Mouse (Mus musculus): Measurements from ENCODE around the gene Pold1. TPM values are rescaled to one million over a fixed set of nuclear protein-coding genes. Genes with fewer than 3 reads are reported as not detected.

Gene Pold1
- 62.3 and 64.8 TPM in 2 replicates for polyA plus RNA-seq (2014; fragmentation: Nextera tagmentation; extraction: Ambion mirVana)

DNA sequence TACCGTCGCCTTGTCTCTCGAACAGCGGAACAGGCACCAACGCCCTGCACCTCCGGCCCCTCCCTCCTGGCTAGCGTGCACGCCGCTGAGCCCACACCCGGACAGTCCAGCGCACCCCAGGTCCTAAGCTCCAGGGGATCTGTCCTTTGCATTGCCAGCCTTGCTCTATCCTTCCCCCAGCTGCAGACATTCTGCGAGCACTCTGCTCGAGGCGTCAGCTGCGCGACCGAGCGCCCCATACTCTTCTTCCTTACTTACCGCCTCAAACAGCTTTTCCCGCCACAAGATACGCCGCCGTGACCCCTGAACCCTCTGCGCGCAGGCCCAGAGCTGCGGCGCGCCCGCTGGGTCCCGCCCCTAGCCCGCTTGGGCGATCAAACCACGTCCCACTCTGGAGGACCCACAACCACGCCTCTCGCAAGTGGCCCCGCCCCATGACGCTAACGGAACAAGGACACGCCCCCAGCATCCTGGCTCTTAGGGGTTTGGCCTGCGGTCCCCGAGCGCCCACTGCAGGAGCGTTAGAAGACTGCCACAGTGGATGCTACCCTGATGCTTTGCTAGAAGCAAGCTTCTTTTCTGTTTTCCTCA lies at the start of gene Pold1:
Gene Pold1, minus strand, starts transcription at position 353 of the 591 bp plus-strand sequence.
- no peak within 1 kb of the TSS for H3K27ac ChIP-seq (ENCODE audit: low read depth, low read length)
- peaks cover 9% of the 10 kb centered on the region; the same call in 1 of the 2 replicates for H3K36me3 ChIP-seq (ENCODE audit: control insufficient read depth, insufficient read depth, low read length)
- H3K4me1 ChIP-seq (ENCODE audit: control insufficient read depth, insufficient read depth, low read length), result peaks cover 13% of the 10 kb centered on the region
- H3K27me3 ChIP-seq (ENCODE audit: control insufficient read depth, insufficient read depth, low read length), result no peaks in the 10 kb centered on the region
- H3K9me3 ChIP-seq (ENCODE audit: control insufficient read depth, low read length), result 0 out of 2 replicates have a peak, but pooled peaks cover 2% of the 10 kb centered on the region
- WGBS, result under 1% methylated on average over 43 of the region's 43 CpGs
- ATAC-seq (ENCODE audit: insufficient read depth, low FRiP score, low TSS enrichment) (peak; percentile 87), DNase-seq (ENCODE audit: low spot score) (peak; percentile 100)
- peak within 1 kb of the TSS; percentile 73 for H3K4me2 ChIP-seq (ENCODE audit: low read depth)
- peak within 1 kb of the TSS; percentile 38 for H3K4me3 ChIP-seq (ENCODE audit: low read depth, low read length)
- peak within 1 kb of the TSS; percentile 60 for H3K9ac ChIP-seq (ENCODE audit: low read length)

DNA sequence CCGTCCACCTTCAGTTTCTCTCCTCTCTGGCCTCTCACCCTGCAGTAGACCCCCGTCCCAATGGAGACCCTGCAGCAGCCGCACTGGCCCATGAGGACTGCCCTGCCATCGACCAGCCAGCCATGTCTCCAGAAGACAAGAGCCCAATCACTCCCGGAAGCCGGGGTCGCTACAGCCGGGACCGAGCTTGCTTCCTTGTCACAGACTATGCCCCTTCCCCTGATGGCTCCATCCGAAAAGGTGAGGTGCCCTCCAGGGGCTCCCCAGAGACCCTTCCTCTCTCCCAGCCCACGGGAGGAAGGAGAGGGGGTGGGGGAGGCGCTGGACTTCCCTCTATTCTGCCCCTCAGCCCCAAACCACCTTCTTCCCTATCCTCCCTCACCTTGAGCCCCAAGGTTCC lies 49.7 kb upstream of the Pold1 start:
- Histone ChIP-seq H3K9ac (ENCODE audit: low read length) (no peak overlapping the region), H3K36me3 (ENCODE audit: control insufficient read depth, insufficient read depth, low read length) (no peaks in the 10 kb centered on the region), H3K27me3 (ENCODE audit: control insufficient read depth, insufficient read depth, low read length) (peaks cover 14% of the 10 kb centered on the region), H3K4me2 (ENCODE audit: low read depth) (no peak overlapping the region), H3K4me3 (ENCODE audit: low read depth, low read length) (no peak overlapping the region), H3K4me1 (ENCODE audit: control insufficient read depth, insufficient read depth, low read length) (peaks cover 7% of the 10 kb centered on the region), H3K27ac (ENCODE audit: low read depth, low read length) (no peak overlapping the region), H3K9me3 (ENCODE audit: control insufficient read depth, low read length) (no peaks in the 10 kb centered on the region)
- no peak for DNase-seq (ENCODE audit: low spot score)
- ATAC-seq (ENCODE audit: insufficient read depth, low FRiP score, low TSS enrichment), result no peak
- 81% methylated on average over 11 of the region's 12 CpGs for WGBS

DNA sequence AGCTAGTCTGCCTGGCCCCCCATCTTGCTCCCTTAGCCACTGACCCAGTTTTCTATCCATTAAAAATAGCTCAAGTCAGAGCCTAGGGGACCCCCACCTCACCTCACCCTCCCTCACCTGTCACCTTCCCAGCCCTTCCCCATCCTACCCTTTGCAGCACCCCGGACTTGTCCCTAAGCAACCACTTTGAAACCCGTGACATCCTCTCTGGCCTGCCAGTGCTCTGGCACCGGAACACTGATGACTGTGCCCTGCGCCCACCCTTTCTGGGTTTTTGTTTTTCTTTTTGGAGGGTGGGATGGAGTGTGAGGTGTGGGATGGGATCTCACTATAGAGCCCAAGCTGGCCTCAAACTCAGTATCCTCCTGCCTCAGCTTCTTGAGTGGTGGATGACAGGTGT lies 49.0 kb upstream of the Pold1 start:
- WGBS, result 88% methylated on average over 4 of the region's 4 CpGs

DNA sequence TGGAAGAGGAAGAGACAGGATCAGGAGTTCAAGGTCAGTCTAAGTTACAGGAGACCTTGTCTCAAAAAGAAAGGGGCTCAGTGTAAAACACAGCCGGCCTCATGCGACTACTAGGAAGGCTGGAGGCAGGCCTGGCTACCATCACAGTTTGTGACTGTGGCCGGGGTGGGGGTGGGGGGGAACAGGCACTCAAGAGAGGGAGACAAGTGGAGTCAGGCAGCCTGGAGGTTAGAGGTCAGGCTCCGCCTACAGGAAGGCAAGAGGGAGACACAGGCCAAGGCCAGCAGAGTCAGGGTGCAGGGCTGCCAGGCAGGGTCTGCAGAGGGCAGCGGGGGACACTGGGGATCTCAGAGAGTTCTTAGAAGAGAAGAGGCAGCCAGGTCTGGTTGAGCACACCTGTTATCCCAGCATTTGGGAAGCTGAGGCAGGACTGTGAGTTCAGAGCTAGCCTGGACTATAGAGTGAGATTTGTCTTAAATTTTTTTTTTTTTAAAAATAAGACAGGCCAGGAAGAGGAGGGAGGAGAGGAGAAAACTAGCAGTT lies 48.4 kb upstream of the Pold1 start:
- Histone ChIP-seq H3K9me3 (ENCODE audit: control insufficient read depth, low read length) (no peaks in the 10 kb centered on the region), H3K4me3 (ENCODE audit: low read depth, low read length) (no peak overlapping the region), H3K27me3 (ENCODE audit: control insufficient read depth, insufficient read depth, low read length) (peaks cover 15% of the 10 kb centered on the region), H3K4me2 (ENCODE audit: low read depth) (no peak overlapping the region), H3K4me1 (ENCODE audit: control insufficient read depth, insufficient read depth, low read length) (peaks cover 10% of the 10 kb centered on the region), H3K9ac (ENCODE audit: low read length) (no peak overlapping the region), H3K27ac (ENCODE audit: low read depth, low read length) (no peak overlapping the region), H3K36me3 (ENCODE audit: control insufficient read depth, insufficient read depth, low read length) (no peaks in the 10 kb centered on the region)
- ATAC-seq (ENCODE audit: insufficient read depth, low FRiP score, low TSS enrichment) (no peak), DNase-seq (ENCODE audit: low spot score) (no peak)
- 63% methylated on average over 5 of the region's 5 CpGs for WGBS

More for the DNA sequence above, 49.0 kb upstream of the Pold1 start:
- ATAC-seq (ENCODE audit: insufficient read depth, low FRiP score, low TSS enrichment) (no peak), DNase-seq (ENCODE audit: low spot score) (no peak)
- H3K4me3 ChIP-seq (ENCODE audit: low read depth, low read length), result no peak overlapping the region
- no peak overlapping the region for H3K27ac ChIP-seq (ENCODE audit: low read depth, low read length)
- no peak overlapping the region for H3K9ac ChIP-seq (ENCODE audit: low read length)
- H3K27me3 ChIP-seq (ENCODE audit: control insufficient read depth, insufficient read depth, low read length), result peaks cover 12% of the 10 kb centered on the region
- no peak overlapping the region for H3K4me2 ChIP-seq (ENCODE audit: low read depth)
- H3K4me1 ChIP-seq (ENCODE audit: control insufficient read depth, insufficient read depth, low read length), result peaks cover 7% of the 10 kb centered on the region
- H3K36me3 ChIP-seq (ENCODE audit: control insufficient read depth, insufficient read depth, low read length), result no peaks in the 10 kb centered on the region
- H3K9me3 ChIP-seq (ENCODE audit: control insufficient read depth, low read length), result no peaks in the 10 kb centered on the region

DNA sequence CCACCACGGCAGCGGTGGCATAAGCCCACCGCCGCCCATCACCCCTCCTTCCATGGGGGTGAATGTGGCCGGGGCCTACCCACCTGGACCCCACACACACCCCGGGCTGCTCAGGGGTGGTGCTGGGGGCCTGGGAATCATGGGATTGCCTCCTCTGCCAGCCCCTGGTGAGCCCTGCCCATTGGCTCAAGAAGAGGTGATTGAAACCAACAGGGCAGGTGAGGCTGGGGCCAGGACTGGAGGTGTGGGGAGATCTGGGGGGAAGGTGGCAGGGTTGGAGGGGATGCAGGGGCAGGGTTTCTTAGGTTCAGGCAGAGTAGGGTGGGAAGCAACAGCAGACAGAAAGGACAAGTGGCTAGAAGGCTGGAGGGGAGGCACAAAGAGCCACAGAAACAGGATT lies 47.4 kb upstream of the Pold1 start:
- peaks cover 16% of the 10 kb centered on the region for H3K4me1 ChIP-seq (ENCODE audit: control insufficient read depth, insufficient read depth, low read length)
- H3K9me3 ChIP-seq (ENCODE audit: control insufficient read depth, low read length), result no peaks in the 10 kb centered on the region
- H3K27ac ChIP-seq (ENCODE audit: low read depth, low read length), result no peak overlapping the region
- no peak overlapping the region for H3K9ac ChIP-seq (ENCODE audit: low read length)
- ATAC-seq (ENCODE audit: insufficient read depth, low FRiP score, low TSS enrichment), result no peak
- DNase-seq (ENCODE audit: low spot score), result no peak
- 99% methylated on average over 5 of the region's 6 CpGs for WGBS
- no peak overlapping the region for H3K4me3 ChIP-seq (ENCODE audit: low read depth, low read length)
- H3K36me3 ChIP-seq (ENCODE audit: control insufficient read depth, insufficient read depth, low read length), result no peaks in the 10 kb centered on the region
- peaks cover 22% of the 10 kb centered on the region for H3K27me3 ChIP-seq (ENCODE audit: control insufficient read depth, insufficient read depth, low read length)
- no peak overlapping the region for H3K4me2 ChIP-seq (ENCODE audit: low read depth)

DNA sequence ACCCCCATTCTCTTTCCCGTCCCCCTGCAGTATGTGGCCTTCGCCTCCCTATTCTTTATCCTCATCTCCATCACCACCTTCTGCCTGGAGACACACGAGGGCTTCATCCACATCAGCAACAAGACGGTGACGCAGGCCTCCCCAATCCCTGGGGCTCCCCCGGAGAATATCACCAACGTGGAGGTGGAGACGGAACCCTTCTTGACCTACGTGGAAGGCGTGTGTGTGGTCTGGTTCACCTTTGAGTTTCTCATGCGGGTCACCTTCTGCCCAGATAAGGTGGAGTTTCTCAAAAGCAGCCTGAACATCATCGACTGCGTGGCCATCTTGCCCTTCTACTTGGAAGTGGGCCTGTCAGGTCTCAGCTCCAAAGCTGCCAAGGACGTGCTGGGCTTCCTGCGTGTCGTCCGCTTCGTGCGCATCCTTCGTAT lies 46.5 kb upstream of the Pold1 start:
- Histone ChIP-seq H3K4me2 (ENCODE audit: low read depth) (no peak overlapping the region), H3K36me3 (ENCODE audit: control insufficient read depth, insufficient read depth, low read length) (no peaks in the 10 kb centered on the region), H3K4me1 (ENCODE audit: control insufficient read depth, insufficient read depth, low read length) (peaks cover 19% of the 10 kb centered on the region), H3K27me3 (ENCODE audit: control insufficient read depth, insufficient read depth, low read length) (peaks cover 22% of the 10 kb centered on the region), H3K9ac (ENCODE audit: low read length) (no peak overlapping the region), H3K27ac (ENCODE audit: low read depth, low read length) (no peak overlapping the region), H3K4me3 (ENCODE audit: low read depth, low read length) (no peak overlapping the region), H3K9me3 (ENCODE audit: control insufficient read depth, low read length) (no peaks in the 10 kb centered on the region)
- WGBS, result 95% methylated on average over 20 of the region's 20 CpGs
- no peak for DNase-seq (ENCODE audit: low spot score)
- ATAC-seq (ENCODE audit: insufficient read depth, low FRiP score, low TSS enrichment), result no peak

DNA sequence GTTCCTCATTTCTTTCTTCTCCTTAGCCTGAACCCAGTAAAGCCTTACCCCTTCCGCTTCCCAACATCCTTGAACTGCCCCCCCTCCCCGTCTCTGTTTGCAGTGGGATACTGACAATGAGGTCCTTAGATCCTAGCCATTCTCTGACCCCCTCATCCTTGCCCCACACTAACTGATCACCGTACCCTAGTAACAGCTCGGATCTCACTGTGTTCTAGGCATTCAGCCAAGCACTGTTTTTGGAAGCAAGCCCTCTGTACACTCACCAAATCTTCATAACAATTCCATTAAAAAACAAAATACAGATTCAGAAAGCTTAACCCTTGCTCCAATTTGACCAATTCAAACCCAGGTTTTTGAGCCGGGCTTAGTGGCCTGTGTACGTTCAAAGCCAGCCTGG lies 45.6 kb upstream of the Pold1 start:
- DNase-seq (ENCODE audit: low spot score) (no peak), ATAC-seq (ENCODE audit: insufficient read depth, low FRiP score, low TSS enrichment) (no peak)
- Histone ChIP-seq H3K4me1 (ENCODE audit: control insufficient read depth, insufficient read depth, low read length) (peaks cover 23% of the 10 kb centered on the region), H3K4me2 (ENCODE audit: low read depth) (peak overlapping the region; percentile 38), H3K9ac (ENCODE audit: low read length) (no peak overlapping the region; the same call in 1 of the 2 replicates), H3K27ac (ENCODE audit: low read depth, low read length) (no peak overlapping the region), H3K4me3 (ENCODE audit: low read depth, low read length) (no peak overlapping the region), H3K9me3 (ENCODE audit: control insufficient read depth, low read length) (no peaks in the 10 kb centered on the region), H3K36me3 (ENCODE audit: control insufficient read depth, insufficient read depth, low read length) (no peaks in the 10 kb centered on the region), H3K27me3 (ENCODE audit: control insufficient read depth, insufficient read depth, low read length) (peaks cover 26% of the 10 kb centered on the region)
- WGBS, result 76% methylated on average over 6 of the region's 6 CpGs

DNA sequence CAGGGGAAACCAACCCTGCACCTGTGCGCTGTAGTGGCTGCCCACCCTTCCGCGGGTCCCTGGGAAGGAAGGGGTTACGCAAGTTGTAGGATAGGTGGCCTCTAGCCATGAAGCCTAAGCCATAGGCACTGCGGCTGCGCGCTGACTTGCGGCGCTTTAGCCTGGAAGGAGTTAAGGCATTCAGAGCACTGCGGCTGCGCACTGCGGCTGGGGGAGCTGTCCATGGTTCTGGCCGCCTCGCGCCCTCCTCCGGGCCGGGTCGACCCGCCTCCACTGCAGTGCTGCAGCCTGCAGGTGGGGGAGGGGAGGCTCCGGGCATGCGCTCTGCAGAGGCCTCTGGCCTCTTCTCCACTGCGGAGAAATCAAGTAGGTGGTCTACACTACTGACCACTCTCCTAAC lies 45.1 kb upstream of the Pold1 start:
- H3K9ac ChIP-seq (ENCODE audit: low read length), result no peak overlapping the region; the same call in 1 of the 2 replicates
- peak; percentile 17; the same call in 1 of the 2 replicates for ATAC-seq (ENCODE audit: insufficient read depth, low FRiP score, low TSS enrichment)

DNA sequence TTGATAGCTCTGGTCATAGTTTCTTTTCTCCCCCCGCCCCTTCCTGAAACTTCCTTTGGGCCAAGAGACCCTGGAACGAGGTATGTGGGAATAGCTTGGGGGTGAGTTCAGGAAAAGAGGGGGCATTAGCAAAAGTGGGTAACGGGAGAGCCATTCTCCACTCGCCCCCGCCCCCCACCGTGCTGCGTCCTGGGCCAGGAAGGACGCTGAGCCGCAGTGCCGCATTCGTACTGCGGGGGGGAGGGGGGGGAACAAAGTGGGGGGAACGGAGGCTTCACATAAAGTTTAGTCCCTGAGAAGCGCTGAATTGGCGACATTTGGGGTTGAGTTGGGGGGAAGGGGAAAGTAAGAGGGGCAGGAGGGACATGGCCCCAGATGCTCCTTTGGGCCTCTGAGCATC lies 44.4 kb upstream of the Pold1 start:
- DNase-seq (ENCODE audit: low spot score) (no peak), ATAC-seq (ENCODE audit: insufficient read depth, low FRiP score, low TSS enrichment) (no peak)
- Histone ChIP-seq H3K9me3 (ENCODE audit: control insufficient read depth, low read length) (no peaks in the 10 kb centered on the region), H3K36me3 (ENCODE audit: control insufficient read depth, insufficient read depth, low read length) (no peaks in the 10 kb centered on the region), H3K4me3 (ENCODE audit: low read depth, low read length) (no peak overlapping the region), H3K4me2 (ENCODE audit: low read depth) (peak overlapping the region; percentile 20), H3K4me1 (ENCODE audit: control insufficient read depth, insufficient read depth, low read length) (peaks cover 25% of the 10 kb centered on the region), H3K9ac (ENCODE audit: low read length) (no peak overlapping the region), H3K27ac (ENCODE audit: low read depth, low read length) (no peak overlapping the region), H3K27me3 (ENCODE audit: control insufficient read depth, insufficient read depth, low read length) (peaks cover 30% of the 10 kb centered on the region)
- 3% methylated on average over 11 of the region's 15 CpGs for WGBS

More for the DNA sequence above, 45.1 kb upstream of the Pold1 start:
- WGBS, result 1% methylated on average over 22 of the region's 22 CpGs
- Histone ChIP-seq H3K4me3 (ENCODE audit: low read depth, low read length) (0 out of 2 replicates have a peak overlapping the region, but pooled peaks have one; percentile 8), H3K36me3 (ENCODE audit: control insufficient read depth, insufficient read depth, low read length) (no peaks in the 10 kb centered on the region), H3K9me3 (ENCODE audit: control insufficient read depth, low read length) (no peaks in the 10 kb centered on the region), H3K27me3 (ENCODE audit: control insufficient read depth, insufficient read depth, low read length) (peaks cover 26% of the 10 kb centered on the region), H3K4me1 (ENCODE audit: control insufficient read depth, insufficient read depth, low read length) (peaks cover 24% of the 10 kb centered on the region), H3K4me2 (ENCODE audit: low read depth) (peak overlapping the region; percentile 38), H3K27ac (ENCODE audit: low read depth, low read length) (no peak overlapping the region)
- peak; percentile 95 for DNase-seq (ENCODE audit: low spot score)

Measured in neural tube, embryonic 11.5 days (tissue).